Mouse (Mus musculus): ENCODE measurements around the gene Slc9a2.
"Not testable (repeated sequence)": the region's sequence is repeated elsewhere in the genome, so short reads cannot be mapped to it uniquely, and the experiment has no call there.

Gene Slc9a2

DNA sequence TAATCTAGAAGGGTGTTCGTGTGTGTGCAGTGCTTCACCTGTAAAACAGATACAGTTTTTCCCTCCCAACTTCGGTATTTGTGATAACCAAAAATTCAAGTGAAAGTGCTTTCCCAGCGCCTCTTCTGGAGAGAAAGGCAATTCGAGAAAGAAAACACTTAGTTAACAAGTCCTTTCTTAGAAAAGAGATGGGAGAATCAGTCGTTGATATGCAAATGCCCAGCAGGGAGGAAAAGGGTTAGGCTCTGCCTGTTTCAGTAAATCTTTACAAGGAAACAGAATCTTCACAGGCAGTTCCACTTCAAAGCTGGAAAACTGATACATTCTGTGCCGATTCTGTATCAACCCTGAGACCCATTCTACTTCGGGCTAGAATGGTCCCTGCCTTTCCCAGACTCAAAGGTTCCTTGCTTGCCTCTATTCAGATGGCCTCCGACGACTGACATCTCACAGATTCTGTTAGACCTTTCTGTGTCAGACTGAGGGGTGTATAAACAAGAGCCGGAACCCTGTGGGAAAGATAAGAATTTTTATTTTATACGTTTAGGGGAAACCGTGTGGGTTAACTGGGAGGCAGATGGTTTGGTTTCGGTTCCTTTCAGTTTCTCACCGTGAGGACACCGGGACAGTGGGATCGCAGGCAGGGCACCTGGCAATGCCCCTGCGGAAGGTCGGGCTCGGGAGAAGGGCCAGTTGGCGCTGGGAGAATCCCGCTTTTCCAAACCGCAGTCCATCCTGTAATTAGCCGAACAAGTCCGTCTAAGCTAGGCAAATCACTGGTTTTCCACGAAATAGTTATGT, at the start of gene Slc9a2:
Gene Slc9a2 (plus strand): TSS at position 508 of the 801 bp plus-strand sequence.
- no peak for DNase-seq (ENCODE audit: extremely low read depth, low read depth, low spot score)

DNA sequence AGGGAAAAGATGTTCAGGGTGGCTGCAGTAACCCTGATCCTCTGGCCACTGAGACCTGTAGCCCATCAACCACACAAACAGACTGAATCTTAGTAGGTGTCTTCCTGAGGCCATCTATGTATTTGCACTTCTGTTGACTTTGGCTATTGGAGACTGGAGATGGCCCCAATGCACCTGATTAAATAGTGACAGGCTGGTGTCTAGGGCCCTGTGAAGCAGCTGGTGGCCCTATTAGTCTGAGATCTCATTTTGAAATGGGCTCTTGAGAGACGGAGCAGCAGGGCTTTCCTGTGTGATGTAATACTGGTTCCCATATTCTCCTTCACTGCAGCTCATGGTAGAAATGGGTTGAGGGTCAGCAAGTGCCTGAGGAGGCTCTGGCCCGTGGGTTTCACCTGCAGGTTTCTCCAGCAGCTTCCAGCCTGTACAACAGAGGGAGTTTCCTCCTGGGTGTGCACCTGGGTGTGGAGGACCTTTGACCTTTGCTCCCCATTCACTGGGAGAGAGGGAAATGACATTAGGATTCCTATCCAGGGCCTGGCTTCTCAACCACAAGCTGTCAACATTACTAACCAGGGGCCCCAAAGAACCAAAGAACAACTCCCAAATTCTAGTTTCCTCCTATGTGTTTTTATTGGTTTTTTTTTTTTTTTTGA, 47.8 kb upstream of the Slc9a2 start:
- no peak for DNase-seq (ENCODE audit: extremely low read depth, low read depth, low spot score)

DNA sequence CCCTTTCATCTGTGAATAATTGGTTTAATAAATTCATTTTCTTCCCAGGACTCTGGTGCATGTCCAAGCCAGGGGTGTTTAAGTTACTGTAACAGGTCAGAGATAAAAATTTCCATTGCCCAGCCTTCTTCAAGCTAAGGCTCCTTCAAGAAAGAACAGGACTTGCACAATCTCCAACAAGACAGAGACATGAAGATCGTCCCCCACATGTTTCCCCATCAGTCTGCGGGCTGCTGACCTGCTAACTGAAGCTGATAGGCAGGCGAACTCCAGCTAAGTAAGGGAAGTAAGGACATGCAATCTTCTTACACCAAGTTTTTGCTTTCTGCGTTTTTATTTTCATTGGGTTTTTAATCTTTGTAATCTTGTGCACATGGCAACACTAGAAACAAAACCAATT, 45.8 kb upstream of the Slc9a2 start:
- no peak for DNase-seq (ENCODE audit: extremely low read depth, low read depth, low spot score)

DNA sequence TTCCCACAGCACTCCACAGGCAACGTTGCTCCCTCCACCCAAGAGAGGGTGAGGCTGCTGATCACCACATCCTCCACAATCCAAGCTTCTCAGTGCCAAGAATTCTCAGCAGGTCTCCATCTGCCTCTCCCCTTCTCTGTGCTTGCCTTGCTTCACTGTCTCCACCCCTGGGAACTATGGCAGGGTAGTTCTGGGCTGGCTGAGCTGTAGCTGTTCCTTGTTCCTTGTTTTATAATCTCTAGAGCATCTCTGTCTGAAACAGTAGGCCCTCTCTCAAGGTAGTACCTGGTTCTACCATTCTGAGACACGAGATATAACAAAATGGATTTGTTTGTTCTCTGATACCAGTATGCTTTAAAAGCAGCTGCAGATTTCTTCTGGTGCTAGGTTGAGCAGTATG, 32.1 kb upstream of the Slc9a2 start:
- no peak for DNase-seq (ENCODE audit: extremely low read depth, low read depth, low spot score)

DNA sequence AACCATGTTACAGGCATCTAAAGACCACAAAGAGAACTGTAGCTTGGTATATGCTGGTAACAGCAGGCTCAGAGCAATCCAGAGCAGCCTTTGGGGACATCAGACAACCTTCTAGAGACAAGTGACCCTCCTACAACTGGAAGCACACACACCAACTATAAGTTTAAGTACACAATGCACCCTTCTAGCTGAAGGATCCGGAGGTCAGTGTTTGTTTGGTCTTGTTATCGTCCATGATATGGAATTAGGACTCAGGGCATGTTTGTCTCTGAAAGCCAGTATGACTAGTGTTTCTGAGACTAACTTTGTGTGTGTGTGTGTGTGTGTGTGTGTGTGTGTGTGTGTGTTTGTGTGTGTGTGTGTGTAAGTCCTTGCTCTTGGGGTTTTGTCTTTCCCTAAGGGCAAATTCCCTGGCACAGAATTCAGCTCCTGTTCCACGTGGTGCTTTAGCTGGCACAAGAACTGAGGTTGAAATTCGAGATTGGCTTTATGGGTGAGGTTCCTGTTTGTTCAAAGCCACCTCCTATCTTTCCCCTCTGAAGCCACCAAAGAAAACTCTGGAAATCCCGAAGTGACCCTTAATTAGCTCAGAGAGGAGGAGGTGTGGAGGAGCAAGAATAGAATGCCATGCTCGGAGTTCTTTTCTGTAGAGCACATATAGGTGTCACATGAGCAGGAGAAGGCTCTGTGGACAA, 29.4 kb upstream of the Slc9a2 start:
- DNase-seq (ENCODE audit: extremely low read depth, low read depth, low spot score) = no peak

DNA sequence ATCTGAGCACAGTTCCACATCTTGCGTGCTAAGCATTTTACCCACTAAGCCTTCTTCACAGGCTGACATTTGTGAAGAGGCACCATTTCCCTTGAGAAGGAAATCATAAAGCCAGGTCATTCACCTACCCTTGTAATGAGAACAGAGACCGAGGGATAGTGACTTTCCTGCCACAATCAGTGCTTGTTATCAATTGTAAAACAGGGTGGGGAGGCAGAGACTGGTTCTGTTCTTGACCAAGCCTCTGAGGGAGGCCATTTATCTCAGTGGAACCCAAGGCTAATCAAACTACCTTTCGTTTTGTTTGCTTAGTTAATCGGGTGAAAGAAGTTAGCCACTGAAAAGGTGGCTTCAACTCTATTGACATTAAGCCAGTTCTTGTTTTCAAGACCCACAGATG, 23.3 kb upstream of the Slc9a2 start:
- no peak for DNase-seq (ENCODE audit: extremely low read depth, low read depth, low spot score)

DNA sequence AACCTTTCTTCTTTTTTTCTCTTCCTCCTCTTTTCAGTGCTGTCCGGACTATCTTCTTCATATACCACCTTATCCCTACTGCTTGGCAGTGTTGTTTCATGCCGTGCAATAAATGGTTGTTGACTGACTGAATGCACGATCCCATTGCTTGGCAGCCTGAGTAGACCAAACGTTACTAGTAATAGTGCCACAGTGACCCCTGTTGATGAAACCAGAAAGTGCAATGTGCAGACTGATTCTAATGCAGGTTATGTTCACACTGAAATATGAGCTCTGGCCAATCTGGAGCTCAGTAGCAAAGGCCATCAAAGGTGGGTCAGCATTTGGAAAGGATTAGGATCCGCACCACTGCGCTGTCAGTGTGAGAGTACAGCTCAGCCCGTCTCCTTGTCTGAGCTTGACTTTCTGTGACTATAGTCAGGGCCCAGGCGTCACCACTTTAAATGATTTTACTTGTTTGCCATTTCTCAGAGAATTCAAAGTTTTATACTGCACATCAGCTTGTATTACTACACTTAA, 22.3 kb upstream of the Slc9a2 start:
- DNase-seq (ENCODE audit: extremely low read depth, low read depth, low spot score) = no peak

DNA sequence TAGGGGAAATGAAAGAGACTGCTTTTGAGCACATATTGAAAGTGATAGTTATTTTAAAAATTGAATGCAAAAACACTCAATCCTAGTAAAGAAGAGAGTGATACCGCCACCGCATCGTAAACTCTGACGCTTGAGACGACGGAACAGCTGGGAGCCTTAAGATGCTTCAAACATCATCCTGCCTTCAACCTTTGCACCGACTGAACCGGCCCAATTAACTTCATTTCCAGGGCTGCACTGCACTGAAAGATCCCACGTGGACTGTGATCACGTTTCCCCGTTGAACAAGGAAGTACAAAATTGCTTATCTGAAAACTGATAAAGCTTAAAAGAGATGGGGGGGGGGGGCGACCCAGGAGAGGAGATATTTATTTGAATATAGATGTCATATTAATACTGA, 21.4 kb upstream of the Slc9a2 start:
- DNase-seq (ENCODE audit: extremely low read depth, low read depth, low spot score) = no peak

DNA sequence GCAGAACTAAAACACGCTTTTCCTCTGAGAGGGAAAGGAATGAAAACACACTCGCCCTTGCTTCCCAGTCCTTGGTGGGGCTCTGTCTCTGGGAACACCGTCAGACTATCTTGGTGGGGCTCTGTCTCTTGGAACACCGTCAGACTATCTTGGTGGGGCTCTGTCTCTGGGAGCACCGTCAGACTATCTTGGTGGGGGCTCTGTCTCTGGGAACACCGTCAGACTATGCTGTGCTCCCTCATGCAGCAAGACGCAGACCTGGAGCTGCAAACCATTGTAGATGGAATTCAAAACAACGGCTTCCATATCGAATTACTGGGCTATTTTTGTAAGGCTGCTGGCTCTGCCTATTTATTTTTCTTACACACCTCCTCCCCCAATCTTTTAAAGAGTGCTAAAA, 20.9 kb upstream of the Slc9a2 start:
- no peak for DNase-seq (ENCODE audit: extremely low read depth, low read depth, low spot score)

DNA sequence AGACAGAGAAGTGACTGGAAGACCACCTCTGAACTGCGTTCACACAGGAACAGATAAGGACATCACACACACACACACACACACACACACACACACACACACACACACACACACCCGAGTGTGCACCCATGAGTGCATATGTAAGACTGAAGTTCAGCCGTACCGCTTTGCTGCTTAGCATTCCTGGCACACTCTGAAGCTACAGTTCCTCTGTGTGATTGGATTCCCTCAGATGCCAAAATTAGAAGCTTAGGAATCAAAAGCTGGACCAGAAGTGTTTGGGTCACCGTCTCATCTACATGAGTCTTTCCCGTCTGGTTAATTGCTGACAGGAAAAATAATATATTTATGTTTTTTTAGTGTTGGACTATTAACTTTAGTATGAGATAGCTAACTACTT, 19.5 kb upstream of the Slc9a2 start:
- DNase-seq (ENCODE audit: extremely low read depth, low read depth, low spot score) = no peak

DNA sequence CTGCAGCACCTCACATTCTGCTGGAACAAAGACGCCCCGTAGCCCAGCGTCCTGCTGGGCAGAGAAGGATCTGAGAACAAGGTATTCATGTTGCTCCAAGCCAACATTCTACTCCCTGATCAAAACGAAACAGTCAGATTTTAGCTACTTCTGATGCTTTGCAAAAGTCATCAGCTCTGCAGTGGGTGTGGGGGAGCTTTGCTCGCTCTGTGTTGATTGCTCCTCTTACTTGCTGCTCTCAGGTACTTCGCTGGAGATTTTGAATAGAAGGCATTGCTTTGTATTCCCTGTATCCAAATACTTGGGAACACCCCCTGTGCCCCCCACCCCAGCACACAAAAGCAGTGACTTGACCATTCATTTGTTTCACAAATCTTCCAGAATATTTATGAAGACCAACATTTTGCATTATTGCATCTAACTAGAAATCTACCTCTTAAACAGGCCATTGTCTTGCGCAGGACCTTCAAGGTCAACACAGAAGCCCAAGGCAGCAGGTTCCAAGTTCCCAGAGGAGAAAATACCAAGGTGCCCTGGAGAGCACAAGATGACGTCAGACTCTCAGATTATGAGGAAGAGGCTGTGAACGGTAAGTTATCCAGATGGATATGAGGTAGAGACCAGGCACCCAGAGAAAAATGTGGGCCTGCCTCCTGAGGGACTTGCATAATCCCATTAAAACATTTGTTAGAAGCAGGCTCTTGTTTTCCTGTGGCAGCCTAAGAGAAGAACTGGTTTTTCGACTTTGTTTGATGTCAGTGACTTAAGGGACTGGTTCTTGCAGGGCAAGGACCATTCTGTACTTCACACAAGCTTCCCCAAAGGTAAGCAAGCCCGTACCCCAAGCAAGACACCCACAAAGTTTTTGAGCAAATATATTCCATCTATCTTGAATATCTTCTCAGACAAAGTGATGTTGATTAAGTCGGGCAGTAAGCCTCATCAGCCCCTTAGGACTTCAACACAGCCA, 14.7 kb upstream of the Slc9a2 start:
- DNase-seq (ENCODE audit: extremely low read depth, low read depth, low spot score) = no peak

DNA sequence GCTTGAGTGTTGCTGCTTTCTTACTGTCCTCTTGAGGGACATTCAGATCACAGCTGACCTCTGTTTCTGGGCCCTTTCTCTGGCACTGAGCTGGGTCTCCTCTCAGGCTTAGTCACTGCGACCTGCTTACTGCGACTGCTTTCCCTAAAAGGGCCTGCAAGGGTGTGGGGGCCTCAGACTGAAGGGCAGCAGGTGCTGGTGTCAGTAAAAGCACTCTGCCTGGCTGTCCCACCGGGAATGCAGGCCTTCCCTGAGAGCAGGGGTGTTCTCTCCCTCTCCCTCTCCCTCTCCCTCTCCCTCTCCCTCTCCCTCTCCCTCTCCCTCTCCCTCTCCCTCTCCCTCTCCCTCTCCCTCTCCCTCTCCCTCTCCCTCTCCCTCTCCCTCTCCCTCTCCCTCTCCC, 12.9 kb upstream of the Slc9a2 start:
- DNase-seq (ENCODE audit: extremely low read depth, low read depth, low spot score) = not testable (repeated sequence)

DNA sequence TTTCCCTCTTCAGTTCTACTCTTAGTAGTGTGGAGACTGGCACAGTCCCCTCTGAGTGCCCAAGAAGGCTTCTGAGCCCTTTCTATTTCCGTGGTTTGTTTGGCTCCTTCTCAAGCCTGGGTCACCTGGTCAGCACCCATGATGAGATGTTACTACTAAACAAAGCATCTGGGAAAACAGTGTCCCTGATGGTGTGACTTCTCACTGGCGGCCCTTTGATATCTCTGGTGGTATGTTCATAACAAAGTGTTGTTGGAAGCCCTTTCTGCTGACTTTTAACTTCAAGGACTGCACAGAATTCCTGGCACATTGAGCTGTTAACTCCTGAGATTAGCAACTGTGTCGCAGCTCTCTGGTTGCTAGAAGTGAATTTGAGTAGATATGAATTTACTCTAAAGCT, 10.3 kb upstream of the Slc9a2 start:
- no peak for DNase-seq (ENCODE audit: extremely low read depth, low read depth, low spot score)

DNA sequence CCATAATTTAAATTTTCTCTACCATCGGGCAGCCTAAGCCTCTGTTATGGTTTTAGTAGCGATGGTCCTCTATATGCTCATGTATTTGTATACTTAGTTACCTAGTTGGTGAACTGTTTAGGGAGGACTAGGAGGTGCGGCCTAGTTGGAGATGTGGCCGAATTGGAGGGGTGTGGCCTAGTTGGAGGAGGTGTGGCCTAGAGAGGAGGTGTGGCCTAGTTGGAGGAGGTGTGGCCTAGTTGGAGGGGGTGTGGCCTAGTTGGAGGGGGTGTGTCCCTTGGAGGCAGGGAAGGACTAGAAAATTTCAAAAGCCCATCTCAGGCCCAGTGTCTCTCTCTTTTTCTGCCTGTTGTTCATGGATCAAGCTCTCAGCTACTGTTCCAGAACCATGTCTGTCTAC, 8.9 kb upstream of the Slc9a2 start:
- DNase-seq (ENCODE audit: extremely low read depth, low read depth, low spot score) = no peak

DNA sequence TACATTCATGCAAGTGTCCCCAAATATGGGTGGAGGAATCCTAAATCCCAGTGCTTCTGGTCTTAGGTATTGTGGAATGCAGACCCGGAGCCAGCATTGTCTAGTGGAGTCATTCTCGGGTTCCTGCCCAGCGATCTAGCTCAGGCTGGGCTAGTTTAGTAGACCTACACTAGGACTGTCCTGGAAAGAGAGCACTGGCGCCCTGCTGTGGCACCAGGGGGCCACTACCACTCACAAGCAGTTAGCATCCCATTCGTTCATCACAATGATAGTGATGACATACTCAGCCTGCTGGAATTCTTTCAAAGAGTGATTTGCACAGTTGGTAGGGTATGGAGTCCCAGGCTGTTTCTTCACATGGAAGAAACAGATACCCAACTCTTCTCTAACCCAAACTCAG, 3.1 kb upstream of the Slc9a2 start:
- no peak for DNase-seq (ENCODE audit: extremely low read depth, low read depth, low spot score)

DNA sequence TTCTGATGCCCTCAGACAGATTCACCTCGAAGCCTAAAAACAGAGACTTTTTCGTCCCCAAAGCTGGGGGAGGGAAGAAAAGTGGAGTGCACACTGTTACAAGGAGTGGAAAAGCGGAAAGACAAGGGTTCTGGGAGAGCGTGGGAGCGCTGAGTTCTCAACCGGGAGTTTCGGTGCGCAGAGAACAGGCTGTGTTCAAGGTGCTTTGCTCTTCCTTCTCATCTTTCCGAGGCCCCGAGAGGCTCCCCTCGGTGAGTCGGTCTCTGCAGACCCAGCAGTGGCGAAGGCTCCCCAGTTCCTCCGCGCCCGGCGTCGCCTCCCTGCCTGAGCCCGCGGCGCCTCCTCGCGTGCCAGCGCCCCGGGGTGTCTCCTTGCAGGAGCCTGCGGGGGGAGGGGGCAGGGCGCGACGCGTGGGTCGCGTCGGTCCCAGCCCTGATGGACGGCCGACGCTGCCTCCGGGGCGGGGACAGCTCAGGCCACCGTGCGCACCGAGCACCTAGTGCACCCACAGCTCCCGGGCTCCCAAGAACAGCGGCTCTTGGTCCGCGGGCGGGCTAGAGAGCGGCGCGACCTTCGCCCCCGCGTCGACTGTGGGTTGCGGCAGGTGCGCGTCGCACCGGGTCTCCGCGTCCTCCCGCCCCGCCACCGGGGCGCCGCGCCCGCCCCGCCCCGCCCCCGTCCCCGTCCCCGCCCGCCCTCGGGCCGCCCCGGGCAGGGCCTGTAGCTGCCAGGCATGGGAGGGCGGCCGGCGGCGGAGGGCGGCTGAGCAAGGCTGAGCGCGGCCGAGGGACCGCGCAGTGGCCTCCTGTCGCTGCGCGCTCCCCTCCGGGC, 709 bp downstream of the Slc9a2 start:
- DNase-seq (ENCODE audit: extremely low read depth, low read depth, low spot score) = no peak

DNA sequence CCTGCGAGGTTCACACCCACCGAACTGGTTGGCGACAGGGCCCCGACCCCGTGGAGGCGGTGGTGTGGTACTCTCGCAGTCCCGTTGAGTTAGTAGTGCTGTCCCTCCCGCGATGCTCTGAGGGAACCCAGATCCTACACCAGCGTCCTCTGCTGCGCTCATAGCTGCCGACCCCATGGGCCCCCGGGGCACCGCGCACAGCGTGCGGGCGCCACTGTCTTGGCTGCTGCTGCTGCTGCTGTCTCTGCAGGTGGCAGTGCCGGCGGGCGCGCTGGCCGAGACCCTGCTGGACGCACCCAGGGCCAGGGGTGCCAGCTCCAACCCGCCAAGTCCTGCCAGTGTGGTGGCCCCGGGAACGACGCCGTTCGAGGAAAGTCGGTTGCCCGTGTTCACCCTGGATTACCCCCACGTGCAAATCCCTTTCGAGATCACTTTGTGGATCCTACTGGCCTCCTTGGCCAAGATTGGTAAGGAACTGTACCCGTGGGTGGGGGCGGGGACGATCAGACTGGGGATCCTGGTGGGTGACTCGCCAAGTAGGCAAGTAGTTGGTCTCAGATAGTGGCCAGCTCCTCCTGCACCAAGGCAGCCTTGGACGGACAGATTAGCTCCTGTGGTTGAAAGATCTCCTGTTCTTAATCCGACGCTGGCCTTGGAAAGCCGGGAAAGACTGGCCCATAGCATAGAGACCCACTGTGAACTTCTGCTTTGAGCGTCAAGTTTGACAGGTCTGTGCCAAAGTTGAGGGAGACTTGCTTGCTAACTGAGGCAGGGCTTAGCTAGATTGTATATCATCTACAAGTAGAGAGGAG, 1.5 kb downstream of the Slc9a2 start:
- no peak for DNase-seq (ENCODE audit: extremely low read depth, low read depth, low spot score)

DNA sequence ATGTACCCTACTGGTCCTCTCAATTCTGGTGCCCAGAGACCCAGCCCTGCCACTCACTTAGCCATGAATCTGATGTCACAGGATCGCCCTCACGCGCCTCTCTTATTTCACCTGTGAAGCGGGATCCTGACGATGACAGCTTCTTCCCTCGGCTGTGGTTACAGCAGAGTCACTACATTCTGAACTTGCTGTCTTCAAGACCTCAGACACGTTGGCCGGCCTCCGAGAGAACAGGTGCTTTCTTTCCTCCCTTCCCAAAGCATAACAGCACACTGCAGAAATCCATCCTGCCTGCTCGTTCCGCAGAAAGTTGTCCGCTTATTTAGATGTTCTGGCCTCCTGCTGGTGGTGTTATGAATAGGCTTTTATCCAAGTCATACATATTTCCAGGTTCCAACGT, 13.9 kb downstream of the Slc9a2 start:
- DNase-seq (ENCODE audit: extremely low read depth, low read depth, low spot score) = no peak

DNA sequence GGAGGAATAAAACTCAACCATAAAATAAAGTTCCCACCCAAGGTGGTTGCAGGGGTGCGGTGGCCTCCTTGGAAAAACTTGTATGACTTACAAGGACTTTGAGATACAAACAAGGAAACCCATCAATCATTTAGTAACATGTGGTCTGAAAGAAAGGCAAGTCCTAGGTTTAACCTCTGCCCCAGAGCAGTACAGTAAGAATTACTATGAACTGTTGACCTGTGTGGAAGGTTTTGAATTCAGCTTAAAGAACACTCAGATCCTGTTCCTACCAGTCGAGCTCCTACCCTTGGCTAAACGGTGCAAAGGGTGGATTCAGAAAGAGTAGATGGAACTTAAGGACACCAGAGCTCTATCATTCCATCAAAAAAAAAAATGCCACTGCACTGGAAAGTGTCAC, 16.1 kb downstream of the Slc9a2 start:
- no peak for DNase-seq (ENCODE audit: extremely low read depth, low read depth, low spot score)

Measured in fat pad, adult 2 months (tissue).